ENCODE assay signal across 19 mouse cellular contexts in genomic region chr11:98712009-98712408, GRCm38 (mm10). TPM values are rescaled to one million over a fixed set of nuclear protein-coding genes. Genes with fewer than 3 reads are reported as not detected.
A peak's percentile ranks its signal among the peaks of the same experiment; 100 is the strongest.
DNase-seq lines count a peak whose midpoint lies in the region; ATAC-seq and TF ChIP-seq lines count a peak whose summit lies in the region.
"Not testable (repeated sequence)": the region's sequence is repeated elsewhere in the genome, so short reads cannot be mapped to it uniquely, and the experiment has no call there.
"Had no signal": no experiment of that assay in that cellular context is flagged by ENCODE, and none has a peak within 500 bp of the region (broad histone marks: within the 10 kb centered on the region; RNA-seq: fewer than 3 reads in every experiment).

No protein-coding gene starts in this region.

- TF ChIP-seq CTCF in intestine, postnatal 0 days (IDR thresholded peaks at IDR 0.05; ENCODE audit: low read depth), result peak; percentile 68

- peak overlapping the region; percentile 35; the same call in 1 of the 2 replicates for H3K27ac ChIP-seq in forebrain, embryonic 13.5 days
- H3K27ac ChIP-seq in intestine, postnatal 0 days (ENCODE audit: low read depth, low read length), result not testable (repeated sequence)

- not testable (repeated sequence) for H3K4me1 ChIP-seq in forebrain, embryonic 13.5 days
- peaks cover 18% of the 10 kb centered on the region for H3K4me1 ChIP-seq in intestine, postnatal 0 days (replicated peaks; ENCODE audit: control insufficient read depth, insufficient read depth, low read length)

- not testable (repeated sequence) for H3K27me3 ChIP-seq in forebrain, embryonic 13.5 days; intestine, postnatal 0 days (replicated peaks; ENCODE audit: control insufficient read depth, insufficient read depth, low read length)

- intact Hi-C loops in left cerebral cortex, postnatal 4 days (cut with DNase I), result not testable (repeated sequence)

- not testable (repeated sequence) for H3K9ac ChIP-seq in forebrain, embryonic 13.5 days; intestine, postnatal 0 days (ENCODE audit: low read depth, low read length)

- not testable (repeated sequence) for H3K4me2 ChIP-seq in forebrain, embryonic 13.5 days; intestine, postnatal 0 days (replicated peaks; ENCODE audit: low read depth)

- not testable (repeated sequence) for H3K9me3 ChIP-seq in forebrain, embryonic 13.5 days (replicated peaks); intestine, postnatal 0 days (ENCODE audit: control insufficient read depth)

- peak; percentile 30 for DNase-seq in CD4-positive helper T cell, adult 2 months (ENCODE audit: low read depth, low spot score)
- peak; percentile 79 for DNase-seq in brain, adult 2 months (ENCODE audit: low read depth, low spot score)
- DNase-seq in left cerebral cortex, postnatal 4 days, result peak; percentile 61
- DNase-seq in lung, postnatal 14 days, result peak; percentile 40
- DNase-seq in retina, postnatal 1 day, result peak; percentile 61

- H3K36me3 ChIP-seq in forebrain, embryonic 13.5 days (ENCODE audit: poor library complexity, severe bottlenecking), result peaks cover 93% of the 10 kb centered on the region
- peaks cover 43% of the 10 kb centered on the region for H3K36me3 ChIP-seq in intestine, postnatal 0 days (ENCODE audit: control insufficient read depth, insufficient read depth)

- WGBS in forebrain, embryonic 13.5 days, result 85% methylated on average over 6 of the region's 6 CpGs
- WGBS in intestine, postnatal 0 days, result 79% methylated on average over 6 of the region's 6 CpGs

- not testable (repeated sequence) for H3K4me3 ChIP-seq in forebrain, embryonic 13.5 days; intestine, postnatal 0 days (ENCODE audit: low read depth, low read length)

- ATAC-seq in forebrain, embryonic 13.5 days; intestine, postnatal 0 days: not testable (repeated sequence)

RNA-seq across cellular contexts. Expression of gene Csf3, which starts 10.9 kb away (rescaled TPM):
- polyA plus RNA-seq in forebrain, embryonic 13.5 days (2015; fragmentation: Nextera tagmentation; extraction: Ambion mirVana), result 0.12 TPM in 1 of 2 replicates, not detected in the other
- polyA plus RNA-seq in intestine, postnatal 0 days (2015; fragmentation: Nextera tagmentation; extraction: Ambion mirVana), result 0.08 TPM in 1 of 2 replicates, not detected in the other
- not detected for total RNA-seq in left cerebral cortex, postnatal 4 days (2021)
- total RNA-seq: adrenal gland, adult 2 months; gastrocnemius, adult 18-20 months; heart, adult 18-20 months; heart, postnatal 14 days; left cerebral cortex, postnatal 25 days; megakaryocyte-erythroid progenitor cell, adult 5-6 weeks had no signal
- polyA plus RNA-seq: adrenal gland, adult 2 months; CD4-positive, CD25-positive, alpha-beta regulatory T cell, adult 4 months; embryonic facial prominence, embryonic 14.5 days; forebrain, embryonic 11.5 days; hindbrain, embryonic 16.5 days; kidney, embryonic 14.5 days; liver, embryonic 15.5 days had no signal

RNA-seq across cellular contexts. Expression of gene Med24, which starts 17.2 kb away (rescaled TPM):
- polyA plus RNA-seq in forebrain, embryonic 13.5 days (2015; fragmentation: Nextera tagmentation; extraction: Ambion mirVana), result 79.0 and 86.0 TPM in 2 replicates
- 14.7 and 18.5 TPM in 2 replicates for polyA plus RNA-seq in intestine, postnatal 0 days (2015; fragmentation: Nextera tagmentation; extraction: Ambion mirVana)
- total RNA-seq in left cerebral cortex, postnatal 4 days (2021), result 10 to 100 TPM; 96.8 to 99.4 TPM

RNA-seq across cellular contexts. Expression of gene Thra, which starts 28.4 kb away (rescaled TPM):
- 93.5 and 95.2 TPM in 2 replicates for polyA plus RNA-seq in forebrain, embryonic 13.5 days (2015; fragmentation: Nextera tagmentation; extraction: Ambion mirVana)
- polyA plus RNA-seq in intestine, postnatal 0 days (2015; fragmentation: Nextera tagmentation; extraction: Ambion mirVana), result 32.4 and 39.1 TPM in 2 replicates
- total RNA-seq in left cerebral cortex, postnatal 4 days (2021), result 1,000 to 10,000 TPM; 1,274 to 1,289 TPM

RNA-seq across cellular contexts. Expression of gene Psmd3, which starts 29.7 kb away (rescaled TPM):
- polyA plus RNA-seq in forebrain, embryonic 13.5 days (2015; fragmentation: Nextera tagmentation; extraction: Ambion mirVana), result 187 and 198 TPM in 2 replicates
- 95.5 and 96.2 TPM in 2 replicates for polyA plus RNA-seq in intestine, postnatal 0 days (2015; fragmentation: Nextera tagmentation; extraction: Ambion mirVana)
- total RNA-seq in left cerebral cortex, postnatal 4 days (2021), result 100 to 1,000 TPM; 131 to 145 TPM

RNA-seq across cellular contexts. Expression of gene Gsdma, which starts 47.9 kb away (rescaled TPM):
- polyA plus RNA-seq in forebrain, embryonic 13.5 days (2015; fragmentation: Nextera tagmentation; extraction: Ambion mirVana), result not detected in 2 replicates
- polyA plus RNA-seq in intestine, postnatal 0 days (2015; fragmentation: Nextera tagmentation; extraction: Ambion mirVana), result 0.38 and 0.42 TPM in 2 replicates
- total RNA-seq in left cerebral cortex, postnatal 4 days (2021), result not detected
- total RNA-seq: adrenal gland, adult 2 months; heart, postnatal 14 days; left cerebral cortex, postnatal 25 days had no signal
- polyA plus RNA-seq: adrenal gland, adult 2 months; forebrain, embryonic 11.5 days; kidney, embryonic 14.5 days; liver, embryonic 15.5 days had no signal
